24 mouse cellular contexts compared by ENCODE assay signal in genomic region chr2:174020447-174020846, GRCm38 (mm10). TPM values are rescaled to one million over a fixed set of nuclear protein-coding genes. Genes with fewer than 3 reads are reported as not detected.
A peak's percentile ranks its signal among the peaks of the same experiment; 100 is the strongest.
DNase-seq lines count a peak whose midpoint lies in the region; ATAC-seq lines count a peak whose summit lies in the region.
"Had no signal": no experiment of that assay in that cellular context is flagged by ENCODE, and none has a peak within 500 bp of the region (broad histone marks: within the 10 kb centered on the region; RNA-seq: fewer than 3 reads in every experiment).

No protein-coding gene starts in this region.

- no peaks in the 10 kb centered on the region for H3K36me3 ChIP-seq in kidney, embryonic 16.5 days (ENCODE audit: insufficient read depth, low read length)
- H3K36me3 ChIP-seq: embryonic facial prominence, embryonic 12.5 days; forebrain, embryonic 12.5 days; liver, embryonic 13.5 days; midbrain, embryonic 15.5 days; neural tube, embryonic 13.5 days had no signal

- no peak overlapping the region for H3K9ac ChIP-seq in kidney, embryonic 16.5 days (replicated peaks; ENCODE audit: low read length)
- H3K9ac ChIP-seq: embryonic facial prominence, embryonic 12.5 days; forebrain, embryonic 12.5 days; liver, embryonic 13.5 days; lung, embryonic 14.5 days; midbrain, embryonic 15.5 days; neural tube, embryonic 13.5 days had no signal

- no peak overlapping the region for H3K4me3 ChIP-seq in kidney, embryonic 16.5 days (ENCODE audit: low read length)
- H3K4me3 ChIP-seq: embryonic facial prominence, embryonic 12.5 days; erythroblast, embryonic 14.5 days; forebrain, embryonic 12.5 days; heart, adult 2 months; liver, embryonic 13.5 days; midbrain, embryonic 15.5 days; myocyte; neural tube, embryonic 13.5 days had no signal

- peak; percentile 80 for ATAC-seq in kidney, embryonic 16.5 days (ENCODE audit: low FRiP score, low TSS enrichment)
- ATAC-seq: midbrain, embryonic 15.5 days had no signal

- WGBS in kidney, embryonic 16.5 days: 33% methylated on average over 7 of the region's 7 CpGs

- H3K27me3 ChIP-seq in kidney, embryonic 16.5 days (ENCODE audit: insufficient read depth, low read length): peaks cover 12% of the 10 kb centered on the region
- H3K27me3 ChIP-seq: embryonic facial prominence, embryonic 12.5 days; forebrain, embryonic 12.5 days; liver, embryonic 13.5 days; midbrain, embryonic 15.5 days; neural tube, embryonic 13.5 days had no signal

- no peak overlapping the region for H3K27ac ChIP-seq in kidney, embryonic 16.5 days (ENCODE audit: low read length)
- H3K27ac ChIP-seq: embryonic facial prominence, embryonic 12.5 days; forebrain, embryonic 12.5 days; heart, adult 2 months; liver, embryonic 13.5 days; midbrain, embryonic 15.5 days; neural tube, embryonic 13.5 days had no signal

- DNase-seq in heart, adult 11 months: peak; percentile 49
- DNase-seq in heart, postnatal 4 days: no peak
- no peak for DNase-seq in kidney, adult 18-20 months
- peak; percentile 6 for DNase-seq in urinary bladder, postnatal 10 days (ENCODE audit: low spot score)
- no peak for DNase-seq in urinary bladder, postnatal 36 days (ENCODE audit: low spot score in 2 of 2)
- no peak for DNase-seq in layer of hippocampus, postnatal 25 days (ENCODE audit: extremely low spot score in 1 of 2, low spot score in 1 of 2)
- DNase-seq: adrenal gland, postnatal 25 days; cerebellum, adult 9-10 months; gastrocnemius, postnatal 25 days; heart, adult 2 months; kidney, adult 8-10 months; left cerebral cortex, postnatal 4 days; liver, embryonic 13.5 days; lung, embryonic 14.5 days; retina, postnatal 1 day; right cerebral cortex, postnatal 25 days; spleen, adult 18-20 months had no signal

- peaks cover 30% of the 10 kb centered on the region for H3K4me1 ChIP-seq in kidney, embryonic 16.5 days (ENCODE audit: insufficient read depth, low read length)

- no peak overlapping the region for H3K4me2 ChIP-seq in kidney, embryonic 16.5 days (replicated peaks; ENCODE audit: low read depth, low read length)
- H3K4me2 ChIP-seq: embryonic facial prominence, embryonic 12.5 days; forebrain, embryonic 12.5 days; liver, embryonic 13.5 days; lung, embryonic 14.5 days; midbrain, embryonic 15.5 days; neural tube, embryonic 13.5 days had no signal

- H3K9me3 ChIP-seq in kidney, embryonic 16.5 days (ENCODE audit: low read length): no peaks in the 10 kb centered on the region
- H3K9me3 ChIP-seq: embryonic facial prominence, embryonic 12.5 days; forebrain, embryonic 12.5 days; liver, embryonic 13.5 days; midbrain, embryonic 15.5 days; neural tube, embryonic 13.5 days had no signal

RNA-seq across cellular contexts. Expression of gene Stx16, which starts 55.7 kb away (rescaled TPM):
- total RNA-seq in heart, postnatal 4 days (2021): 10 to 100 TPM; 37.5 to 38.3 TPM
- polyA plus RNA-seq in kidney, embryonic 16.5 days (2015; fragmentation: Nextera tagmentation; extraction: Ambion mirVana): 11.8 TPM in 2 replicates
- 10 to 100 TPM; 54.0 to 62.2 TPM for total RNA-seq in layer of hippocampus, postnatal 25 days (2021)

Comparison
In these comparisons a context has a peak if more than half of its experiments do, and no peak if none do; other contexts are left out.
1. DNase-seq: peak in heart, adult 11 months (single experiment) and urinary bladder, postnatal 10 days (single experiment); none in heart, postnatal 4 days (single experiment), kidney, adult 18-20 months (single experiment), urinary bladder, postnatal 36 days (0 of 2) and layer of hippocampus, postnatal 25 days (0 of 2).